Mouse (Mus musculus) central nervous system, embryonic 18 days (tissue): ENCODE measurements around the gene Tubgcp6. TPM values are rescaled to one million over a fixed set of nuclear protein-coding genes. Genes with fewer than 3 reads are reported as not detected.

Source experiments
- polyA plus RNA-seq: library from polyadenylated mRNA; depleted of rRNA; stranded (reverse); fragments of >200 nt; gene quantifications from 2 replicates; pipeline ENCODE4 v1.2.3, GENCODE M21; 2012; rRNA removed

The Tubgcp6 gene
- polyA plus RNA-seq, result 33.3 and 39.6 TPM in 2 replicates

GRCm38 (mm10) chr15:89122649-89123366 lies at the start of gene Tubgcp6:
Tubgcp6 (minus strand) TSS chr15:89123112.

GRCm38 (mm10) chr15:89149271-89150040 lies 26.5 kb upstream of the Tubgcp6 start, which contains the start of gene Mapk11:
Mapk11 (minus strand) TSS chr15:89149628.

GRCm38 (mm10) chr15:89140659-89141252 lies 17.8 kb upstream of the Tubgcp6 start, which contains the start of gene Mapk12:
Mapk12 (minus strand) TSS chr15:89140703.

GRCm38 (mm10) chr15:89128382-89129350 lies 5.8 kb upstream of the Tubgcp6 start, which contains the start of gene Hdac10:
Hdac10 (minus strand) TSS chr15:89128700.

GRCm38 (mm10) chr15:89088607-89089247 lies 34.2 kb downstream of the Tubgcp6 start, which contains the start of gene Selenoo:
Selenoo (plus strand) TSS chr15:89089084.

GRCm38 (mm10) chr15:89074613-89075477 lies 48.1 kb downstream of the Tubgcp6 start, which contains the start of gene Trabd:
Trabd (plus strand) TSS chr15:89075124.

GRCm38 (mm10) chr15:89059161-89059931 lies 63.6 kb downstream of the Tubgcp6 start, which contains the start of gene Panx2:
Panx2 (plus strand) TSS chr15:89059734.

Other genes with a start within 250 kb of the Tubgcp6 start
- 0.54 and 0.68 TPM in 2 replicates for gene Ttll8, start 168.7 kb downstream of the Tubgcp6 start, polyA plus RNA-seq
- gene Mlc1, start 144.1 kb downstream of the Tubgcp6 start, polyA plus RNA-seq, result 37.5 and 41.8 TPM in 2 replicates
- 0.03 TPM in 1 of 2 replicates, not detected in the other for gene Mov10l1, start 140.2 kb downstream of the Tubgcp6 start, polyA plus RNA-seq
- 25.8 and 31.2 TPM in 2 replicates for gene Panx2, start 63.4 kb downstream of the Tubgcp6 start, polyA plus RNA-seq
- 31.3 and 32.3 TPM in 2 replicates for gene Trabd, start 48.0 kb downstream of the Tubgcp6 start, polyA plus RNA-seq
- 36.9 and 39.2 TPM in 2 replicates for gene Selenoo, start 34.0 kb downstream of the Tubgcp6 start, polyA plus RNA-seq
- gene Hdac10, start 5.6 kb upstream of the Tubgcp6 start, polyA plus RNA-seq, result 59.9 and 61.6 TPM in 2 replicates
- 9.2 and 9.8 TPM in 2 replicates for gene Mapk12, start 17.6 kb upstream of the Tubgcp6 start, polyA plus RNA-seq
- gene Mapk11, start 26.5 kb upstream of the Tubgcp6 start, polyA plus RNA-seq, result 58.0 and 67.9 TPM in 2 replicates
- 134 and 141 TPM in 2 replicates for gene Plxnb2, start 57.7 kb upstream of the Tubgcp6 start, polyA plus RNA-seq
- gene Dennd6b, start 73.4 kb upstream of the Tubgcp6 start, polyA plus RNA-seq, result 162 TPM in 2 replicates
- gene Ppp6r2, start 88.4 kb upstream of the Tubgcp6 start, polyA plus RNA-seq, result 132 and 135 TPM in 2 replicates
- 149 and 165 TPM in 2 replicates for gene Sbf1, start 192.2 kb upstream of the Tubgcp6 start, polyA plus RNA-seq
- gene Adm2, start 199.6 kb upstream of the Tubgcp6 start, polyA plus RNA-seq, result 0.07 TPM in 1 of 2 replicates, not detected in the other
- gene Miox, start 211.3 kb upstream of the Tubgcp6 start, polyA plus RNA-seq, result not detected in 2 replicates
- gene Lmf2, start 232.5 kb upstream of the Tubgcp6 start, polyA plus RNA-seq, result 15.9 and 17.0 TPM in 2 replicates
- 104 and 105 TPM in 2 replicates for gene Ncaph2, start 232.6 kb upstream of the Tubgcp6 start, polyA plus RNA-seq